ENCODE assay signal across 8 mouse cellular contexts in the genomic region with DNA sequence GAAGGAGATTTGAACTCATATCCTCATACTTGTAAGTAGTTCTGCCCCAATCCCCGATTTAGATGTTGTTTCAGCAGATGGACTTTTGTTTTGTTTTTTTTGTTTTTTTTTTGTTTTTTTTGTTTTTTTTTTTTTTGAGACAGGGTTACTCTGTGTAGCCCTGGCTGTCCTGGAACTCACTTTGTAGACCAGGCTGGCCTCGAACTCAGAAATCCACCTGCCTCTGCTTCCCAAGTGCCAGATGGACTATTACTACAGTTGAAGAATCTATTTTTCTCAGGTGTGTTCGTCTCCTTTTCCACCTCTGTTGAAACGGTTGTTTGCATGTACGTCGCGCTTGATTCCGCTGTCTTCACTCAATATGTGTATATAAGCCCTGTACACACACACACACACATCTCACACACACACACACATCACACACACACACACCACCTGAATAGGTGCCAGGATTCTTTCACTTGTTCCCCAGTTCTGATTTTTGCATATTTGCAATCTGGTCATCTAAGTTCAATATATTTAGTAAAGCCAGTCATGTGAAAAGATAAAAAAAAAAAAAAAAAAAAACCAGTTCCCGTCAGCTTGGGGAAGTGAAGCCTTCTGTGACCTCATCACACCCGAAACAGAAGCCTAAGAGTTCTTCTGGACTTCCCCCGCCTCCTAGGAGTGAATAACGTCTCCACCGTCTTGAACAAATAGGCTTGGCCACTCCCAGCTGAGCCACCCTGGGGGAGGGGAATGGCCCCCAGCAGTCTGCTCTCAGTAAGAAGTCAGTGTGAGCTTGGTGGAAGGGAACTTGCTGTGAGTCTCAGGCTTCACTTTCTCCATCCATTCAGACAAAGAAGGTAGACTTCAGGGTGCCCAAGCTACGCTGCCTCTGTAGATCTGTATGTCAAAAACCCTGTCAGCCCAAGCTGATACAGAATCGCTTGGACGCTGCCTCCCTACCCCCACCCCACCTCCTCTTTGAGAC. TPM values are rescaled to one million over a fixed set of nuclear protein-coding genes. Genes with fewer than 3 reads are reported as not detected.
A peak's percentile ranks its signal among the peaks of the same experiment; 100 is the strongest.
DNase-seq lines count a peak whose midpoint lies in the region; ATAC-seq and TF ChIP-seq lines count a peak whose summit lies in the region.

No protein-coding gene starts in this region.

- TF ChIP-seq POLR2A in embryonic fibroblast, embryonic 13.5 days (IDR thresholded peaks at IDR 0.05; ENCODE audit: low read depth, low read length), result 0 out of 2 replicates have a peak, but pooled peaks have one; percentile 32

- no peak overlapping the region for H3K4me3 ChIP-seq in embryonic fibroblast, embryonic 13.5 days (ENCODE audit: insufficient read depth, low read length)
- H3K4me3 ChIP-seq in lung, postnatal 0 days (ENCODE audit: low read depth, low read length), result no peak overlapping the region
- H3K4me3 ChIP-seq in stomach, embryonic 16.5 days (replicated peaks; ENCODE audit: low read length), result no peak overlapping the region

- TF ChIP-seq EP300 in lung, postnatal 0 days (IDR thresholded peaks at IDR 0.05), result 0 out of 2 replicates have a peak, but pooled peaks have one; percentile 31

- no peak overlapping the region for H3K9ac ChIP-seq in lung, postnatal 0 days (replicated peaks; ENCODE audit: low read depth)
- no peak overlapping the region; the same call in 1 of the 2 replicates for H3K9ac ChIP-seq in stomach, embryonic 16.5 days (ENCODE audit: low read length)

- H3K27ac ChIP-seq in embryonic fibroblast, embryonic 13.5 days (ENCODE audit: insufficient read depth, low read length), result no peak overlapping the region
- peak overlapping the region; percentile 71 for H3K27ac ChIP-seq in lung, postnatal 0 days (ENCODE audit: low read length)
- peak overlapping the region; percentile 73 for H3K27ac ChIP-seq in stomach, embryonic 16.5 days (ENCODE audit: low read length)

- H3K9me3 ChIP-seq in lung, postnatal 0 days (ENCODE audit: low read length), result no peaks in the 10 kb centered on the region
- H3K9me3 ChIP-seq in stomach, embryonic 16.5 days (replicated peaks; ENCODE audit: control insufficient read depth, low read length), result no peaks in the 10 kb centered on the region

- whole genome bisulfite sequencing in lung, postnatal 0 days, result 28% methylated on average over 16 of the region's 16 CpGs
- WGBS in stomach, embryonic 16.5 days, result 40% methylated on average over 16 of the region's 16 CpGs

- no peak for TF ChIP-seq CTCF in embryonic fibroblast, embryonic 13.5 days (IDR thresholded peaks at IDR 0.05; ENCODE audit: borderline replicate concordance, insufficient read depth, low read length)
- no peak for TF ChIP-seq CTCF in lung, postnatal 0 days (IDR thresholded peaks at IDR 0.05)

- H3K36me3 ChIP-seq in lung, postnatal 0 days (ENCODE audit: insufficient read depth, low read length), result no peaks in the 10 kb centered on the region
- H3K36me3 ChIP-seq in stomach, embryonic 16.5 days (ENCODE audit: control insufficient read depth, insufficient read depth, low read length), result no peaks in the 10 kb centered on the region

- H3K4me2 ChIP-seq in lung, postnatal 0 days (replicated peaks; ENCODE audit: low read depth, low read length), result peak overlapping the region; percentile 25; the same call in 1 of the 2 replicates
- no peak overlapping the region for H3K4me2 ChIP-seq in stomach, embryonic 16.5 days (ENCODE audit: low read depth, low read length)

- H3K4me1 ChIP-seq in embryonic fibroblast, embryonic 13.5 days (ENCODE audit: control insufficient read depth, insufficient read depth, low read length), result no peaks in the 10 kb centered on the region
- H3K4me1 ChIP-seq in lung, postnatal 0 days (ENCODE audit: insufficient read depth, low read depth, low read length), result no peaks in the 10 kb centered on the region
- peaks cover 6% of the 10 kb centered on the region for H3K4me1 ChIP-seq in stomach, embryonic 16.5 days (ENCODE audit: control insufficient read depth, insufficient read depth, low read length)

- peak; percentile 34 for ATAC-seq in lung, postnatal 0 days
- ATAC-seq in stomach, embryonic 16.5 days (ENCODE audit: insufficient read depth, low FRiP score), result 0 out of 2 replicates have a peak, but pooled peaks have one; percentile 34

- peak; percentile 88 for DNase-seq in layer of hippocampus, adult 9-11 months
- no peak for DNase-seq in layer of hippocampus, postnatal 36 days
- peak; percentile 92 for DNase-seq in lung, postnatal 0 days (ENCODE audit: low spot score)
- DNase-seq in thymus, postnatal 14 days, result no peak
- no peak for DNase-seq in testis, postnatal 14 days (ENCODE audit: low spot score)
- no peak for DNase-seq in right cerebral cortex, adult 18-20 months

- H3K27me3 ChIP-seq in lung, postnatal 0 days (replicated peaks; ENCODE audit: insufficient read depth, low read length), result no peaks in the 10 kb centered on the region
- no peaks in the 10 kb centered on the region for H3K27me3 ChIP-seq in stomach, embryonic 16.5 days (ENCODE audit: control insufficient read depth, insufficient read depth, low read length)

RNA-seq across cellular contexts. Expression of a gene that starts 2.7 kb away (rescaled TPM):
- 10 to 100 TPM; 64.0 to 66.0 TPM for total RNA-seq in layer of hippocampus, postnatal 36 days (2021)
- 13.6 and 14.0 TPM in 2 replicates for polyA plus RNA-seq in embryonic fibroblast, embryonic 13.5 days (2011; ENCODE audit: insufficient read length, low read depth, missing spikeins)
- polyA plus RNA-seq in lung, postnatal 0 days (2015; fragmentation: Nextera tagmentation; extraction: Ambion mirVana), result 18.9 and 19.5 TPM in 2 replicates
- polyA plus RNA-seq in stomach, embryonic 16.5 days (2015; fragmentation: Nextera tagmentation; extraction: Ambion mirVana), result 22.1 and 22.7 TPM in 2 replicates

RNA-seq across cellular contexts. Expression of a gene that starts 18.0 kb away (rescaled TPM):
- 10 to 100 TPM; 21.0 to 21.2 TPM for total RNA-seq in layer of hippocampus, postnatal 36 days (2021)
- 22.3 and 26.6 TPM in 2 replicates for polyA plus RNA-seq in embryonic fibroblast, embryonic 13.5 days (2011; ENCODE audit: insufficient read length, low read depth, missing spikeins)
- 74.7 and 78.6 TPM in 2 replicates for polyA plus RNA-seq in lung, postnatal 0 days (2015; fragmentation: Nextera tagmentation; extraction: Ambion mirVana)
- 35.9 and 47.4 TPM in 2 replicates for polyA plus RNA-seq in stomach, embryonic 16.5 days (2015; fragmentation: Nextera tagmentation; extraction: Ambion mirVana)

RNA-seq across cellular contexts. Expression of a gene that starts 27.0 kb away (rescaled TPM):
- 10 to 100 TPM; 68.7 to 80.7 TPM for total RNA-seq in layer of hippocampus, postnatal 36 days (2021)
- polyA plus RNA-seq in embryonic fibroblast, embryonic 13.5 days (2011; ENCODE audit: insufficient read length, low read depth, missing spikeins), result 17.0 and 30.3 TPM in 2 replicates
- 6.8 and 8.1 TPM in 2 replicates for polyA plus RNA-seq in lung, postnatal 0 days (2015; fragmentation: Nextera tagmentation; extraction: Ambion mirVana)
- polyA plus RNA-seq in stomach, embryonic 16.5 days (2015; fragmentation: Nextera tagmentation; extraction: Ambion mirVana), result 17.4 and 18.8 TPM in 2 replicates

RNA-seq across cellular contexts. Expression of a gene that starts 27.1 kb away (rescaled TPM):
- total RNA-seq in layer of hippocampus, postnatal 36 days (2021), result 10 to 100 TPM; 48.8 to 61.3 TPM
- polyA plus RNA-seq in embryonic fibroblast, embryonic 13.5 days (2011; ENCODE audit: insufficient read length, low read depth, missing spikeins), result 31.0 and 36.5 TPM in 2 replicates
- 47.4 and 49.2 TPM in 2 replicates for polyA plus RNA-seq in lung, postnatal 0 days (2015; fragmentation: Nextera tagmentation; extraction: Ambion mirVana)
- 78.5 and 91.1 TPM in 2 replicates for polyA plus RNA-seq in stomach, embryonic 16.5 days (2015; fragmentation: Nextera tagmentation; extraction: Ambion mirVana)

Comparison
In these comparisons a context has a peak if more than half of its experiments do, and no peak if none do; other contexts are left out.
1. DNase-seq: peak in layer of hippocampus, adult 9-11 months (single experiment) and lung, postnatal 0 days (single experiment); none in layer of hippocampus, postnatal 36 days (0 of 2), thymus, postnatal 14 days (single experiment), testis, postnatal 14 days (single experiment) and right cerebral cortex, adult 18-20 months (single experiment).